Mouse (Mus musculus): ENCODE data around the gene Zdhhc21. TPM values are rescaled to one million over a fixed set of nuclear protein-coding genes. Genes with fewer than 3 reads are reported as not detected.
A peak's percentile ranks its signal among the peaks of the same experiment; 100 is the strongest.

The Zdhhc21 gene
- polyA plus RNA-seq, 1 experiment from 2014 or later: 11.5 TPM

GRCm38 (mm10) chr4:82872121-82872520 lies 12.4 kb upstream of the Zdhhc21 start:
- H3K27ac ChIP-seq (ENCODE audit: low read depth, low read length): no peak overlapping the region
- peak; percentile 53 for DNase-seq (ENCODE audit: low spot score, missing footprints)
- WGBS: 34% methylated on average over 6 of the region's 6 CpGs

GRCm38 (mm10) chr4:82870931-82871330 lies 11.2 kb upstream of the Zdhhc21 start:
- Histone ChIP-seq H3K9me3 (ENCODE audit: control insufficient read depth, low read length) (no peaks in the 10 kb centered on the region), H3K36me3 (ENCODE audit: control insufficient read depth, insufficient read depth, low read length) (no peaks in the 10 kb centered on the region), H3K27ac (ENCODE audit: low read depth, low read length) (no peak overlapping the region), H3K27me3 (ENCODE audit: control insufficient read depth, insufficient read depth, low read length) (no peaks in the 10 kb centered on the region), H3K9ac (ENCODE audit: low read length) (no peak overlapping the region), H3K4me1 (ENCODE audit: control insufficient read depth, insufficient read depth, low read length) (peaks cover 3% of the 10 kb centered on the region; the same call in 1 of the 2 replicates), H3K4me3 (ENCODE audit: low read depth, low read length) (no peak overlapping the region), H3K4me2 (no peak overlapping the region)
- DNase-seq (ENCODE audit: low spot score, missing footprints) (peak; percentile 17), ATAC-seq (ENCODE audit: low FRiP score) (no peak)
- WGBS: 86% methylated on average over 6 of the region's 6 CpGs

More at GRCm38 (mm10) chr4:82872121-82872520, 12.4 kb upstream of the Zdhhc21 start:
- no peaks in the 10 kb centered on the region for H3K27me3 ChIP-seq (ENCODE audit: control insufficient read depth, insufficient read depth, low read length)
- H3K9me3 ChIP-seq (ENCODE audit: control insufficient read depth, low read length): no peaks in the 10 kb centered on the region
- no peak overlapping the region for H3K4me2 ChIP-seq
- no peak overlapping the region for H3K9ac ChIP-seq (ENCODE audit: low read length)
- no peaks in the 10 kb centered on the region for H3K36me3 ChIP-seq (ENCODE audit: control insufficient read depth, insufficient read depth, low read length)
- H3K4me3 ChIP-seq (ENCODE audit: low read depth, low read length): no peak overlapping the region
- no peak for ATAC-seq (ENCODE audit: low FRiP score)
- peaks cover 3% of the 10 kb centered on the region; the same call in 1 of the 2 replicates for H3K4me1 ChIP-seq (ENCODE audit: control insufficient read depth, insufficient read depth, low read length)

GRCm38 (mm10) chr4:82867731-82868445 lies 8.1 kb upstream of the Zdhhc21 start:
- 83% methylated on average over 5 of the region's 5 CpGs for WGBS
- no peak overlapping the region for H3K9ac ChIP-seq (ENCODE audit: low read length)
- H3K4me3 ChIP-seq (ENCODE audit: low read depth, low read length): no peak overlapping the region
- no peaks in the 10 kb centered on the region for H3K27me3 ChIP-seq (ENCODE audit: control insufficient read depth, insufficient read depth, low read length)
- H3K4me2 ChIP-seq: no peak overlapping the region
- ATAC-seq (ENCODE audit: low FRiP score) (no peak), DNase-seq (ENCODE audit: low spot score, missing footprints) (peak; percentile 68)
- H3K36me3 ChIP-seq (ENCODE audit: control insufficient read depth, insufficient read depth, low read length): no peaks in the 10 kb centered on the region
- H3K9me3 ChIP-seq (ENCODE audit: control insufficient read depth, low read length): no peaks in the 10 kb centered on the region
- peaks cover 3% of the 10 kb centered on the region; the same call in 1 of the 2 replicates for H3K4me1 ChIP-seq (ENCODE audit: control insufficient read depth, insufficient read depth, low read length)
- H3K27ac ChIP-seq (ENCODE audit: low read depth, low read length): no peak overlapping the region

GRCm38 (mm10) chr4:82867111-82867510 lies 7.4 kb upstream of the Zdhhc21 start:
- WGBS: 41% methylated on average over 4 of the region's 4 CpGs
- ATAC-seq (ENCODE audit: low FRiP score) (no peak), DNase-seq (ENCODE audit: low spot score, missing footprints) (peak; percentile 45)
- peaks cover 1% of the 10 kb centered on the region; the same call in 1 of the 2 replicates for H3K4me1 ChIP-seq (ENCODE audit: control insufficient read depth, insufficient read depth, low read length)
- H3K27ac ChIP-seq (ENCODE audit: low read depth, low read length): no peak overlapping the region
- no peaks in the 10 kb centered on the region for H3K36me3 ChIP-seq (ENCODE audit: control insufficient read depth, insufficient read depth, low read length)
- H3K27me3 ChIP-seq (ENCODE audit: control insufficient read depth, insufficient read depth, low read length): no peaks in the 10 kb centered on the region
- H3K9ac ChIP-seq (ENCODE audit: low read length): no peak overlapping the region
- H3K9me3 ChIP-seq (ENCODE audit: control insufficient read depth, low read length): no peaks in the 10 kb centered on the region
- no peak overlapping the region for H3K4me2 ChIP-seq
- H3K4me3 ChIP-seq (ENCODE audit: low read depth, low read length): no peak overlapping the region

GRCm38 (mm10) chr4:82864974-82865699 lies 5.4 kb upstream of the Zdhhc21 start:
- DNase-seq (ENCODE audit: low spot score, missing footprints) (peak; percentile 59), ATAC-seq (ENCODE audit: low FRiP score) (no peak)
- 76% methylated on average over 8 of the region's 8 CpGs for WGBS
- Histone ChIP-seq H3K9me3 (ENCODE audit: control insufficient read depth, low read length) (no peaks in the 10 kb centered on the region), H3K4me1 (ENCODE audit: control insufficient read depth, insufficient read depth, low read length) (no peaks in the 10 kb centered on the region), H3K4me3 (ENCODE audit: low read depth, low read length) (no peak overlapping the region), H3K27me3 (ENCODE audit: control insufficient read depth, insufficient read depth, low read length) (no peaks in the 10 kb centered on the region), H3K36me3 (ENCODE audit: control insufficient read depth, insufficient read depth, low read length) (no peaks in the 10 kb centered on the region), H3K9ac (ENCODE audit: low read length) (no peak overlapping the region), H3K4me2 (no peak overlapping the region), H3K27ac (ENCODE audit: low read depth, low read length) (no peak overlapping the region)

- Histone ChIP-seq H3K9ac (ENCODE audit: low read length) (no peak overlapping the region), H3K4me3 (ENCODE audit: low read depth, low read length) (no peak overlapping the region), H3K9me3 (ENCODE audit: control insufficient read depth, low read length) (no peaks in the 10 kb centered on the region), H3K4me1 (ENCODE audit: control insufficient read depth, insufficient read depth, low read length) (peaks cover 4% of the 10 kb centered on the region), H3K27ac (ENCODE audit: low read depth, low read length) (no peak overlapping the region), H3K27me3 (ENCODE audit: control insufficient read depth, insufficient read depth, low read length) (no peaks in the 10 kb centered on the region), H3K36me3 (ENCODE audit: control insufficient read depth, insufficient read depth, low read length) (no peaks in the 10 kb centered on the region), H3K4me2 (no peak overlapping the region)
- 86% methylated on average over 8 of the region's 8 CpGs for WGBS
- ATAC-seq (ENCODE audit: low FRiP score) (no peak), DNase-seq (ENCODE audit: low spot score, missing footprints) (peak; percentile 33)
Measured at GRCm38 (mm10) chr4:82863316-82863715, 3.6 kb upstream of the Zdhhc21 start.

GRCm38 (mm10) chr4:82861451-82861850 lies 1.7 kb upstream of the Zdhhc21 start:
- Histone ChIP-seq H3K27ac (ENCODE audit: low read depth, low read length) (no peak overlapping the region), H3K9ac (ENCODE audit: low read length) (no peak overlapping the region), H3K27me3 (ENCODE audit: control insufficient read depth, insufficient read depth, low read length) (no peaks in the 10 kb centered on the region), H3K4me1 (ENCODE audit: control insufficient read depth, insufficient read depth, low read length) (peaks cover 6% of the 10 kb centered on the region), H3K36me3 (ENCODE audit: control insufficient read depth, insufficient read depth, low read length) (no peaks in the 10 kb centered on the region), H3K4me3 (ENCODE audit: low read depth, low read length) (no peak overlapping the region), H3K4me2 (no peak overlapping the region), H3K9me3 (ENCODE audit: control insufficient read depth, low read length) (no peaks in the 10 kb centered on the region)
- ATAC-seq (ENCODE audit: low FRiP score) (no peak), DNase-seq (ENCODE audit: low spot score, missing footprints) (peak; percentile 71)
- 91% methylated on average over 2 of the region's 2 CpGs for WGBS

- WGBS: 54% methylated on average over 3 of the region's 3 CpGs
- Histone ChIP-seq H3K4me3 (ENCODE audit: low read depth, low read length) (no peak overlapping the region), H3K36me3 (ENCODE audit: control insufficient read depth, insufficient read depth, low read length) (no peaks in the 10 kb centered on the region), H3K4me2 (no peak overlapping the region), H3K9ac (ENCODE audit: low read length) (no peak overlapping the region), H3K9me3 (ENCODE audit: control insufficient read depth, low read length) (no peaks in the 10 kb centered on the region), H3K4me1 (ENCODE audit: control insufficient read depth, insufficient read depth, low read length) (peaks cover 6% of the 10 kb centered on the region), H3K27ac (ENCODE audit: low read depth, low read length) (no peak overlapping the region), H3K27me3 (ENCODE audit: control insufficient read depth, insufficient read depth, low read length) (no peaks in the 10 kb centered on the region)
- peak; percentile 57 for DNase-seq (ENCODE audit: low spot score, missing footprints)
- ATAC-seq (ENCODE audit: low FRiP score): no peak
Measured at GRCm38 (mm10) chr4:82860566-82860965, 808 bp upstream of the Zdhhc21 start.

GRCm38 (mm10) chr4:82858431-82859010 lies 1.2 kb downstream of the Zdhhc21 start:
- Histone ChIP-seq H3K4me2 (peak overlapping the region; percentile 73), H3K9me3 (ENCODE audit: control insufficient read depth, low read length) (no peaks in the 10 kb centered on the region), H3K27ac (ENCODE audit: low read depth, low read length) (0 out of 2 replicates have a peak overlapping the region, but pooled peaks have one; percentile 67), H3K4me1 (ENCODE audit: control insufficient read depth, insufficient read depth, low read length) (peaks cover 6% of the 10 kb centered on the region), H3K36me3 (ENCODE audit: control insufficient read depth, insufficient read depth, low read length) (no peaks in the 10 kb centered on the region), H3K27me3 (ENCODE audit: control insufficient read depth, insufficient read depth, low read length) (no peaks in the 10 kb centered on the region), H3K4me3 (ENCODE audit: low read depth, low read length) (peak overlapping the region; percentile 83), H3K9ac (ENCODE audit: low read length) (peak overlapping the region; percentile 90)
- 37% methylated on average over 4 of the region's 4 CpGs for WGBS
- DNase-seq (ENCODE audit: low spot score, missing footprints): peak; percentile 90
- peak; percentile 6 for ATAC-seq (ENCODE audit: low FRiP score)

All from midbrain, embryonic 11.5 days (tissue).